Mouse (Mus musculus) kidney, embryonic 14.5 days (tissue): ENCODE measurements at regions not wholly inside any gene's neighbourhood (a gene's known extent, or its start where the extent isn't known, plus 50 kb on each side); places are given as distances from the start of the nearest gene placed in this dataset.

ENCODE experiments used
- ATAC-seq: fragments of 200-750 bp; cut with Nextera tagmentation; 2 replicates; pipeline ENCODE4 v1.8.0; 2017; ENCODE audit warnings: moderate number of reproducible peaks, mild to moderate bottlenecking, moderate TSS enrichment, moderate library complexity; ENCODE audit not compliant: low FRiP score, low TSS enrichment
- H3K27ac ChIP-seq: fragments of 300-500 bp; sonication (generic); 2 replicates; pipeline ENCODE4 v1.5.1; 2014; ENCODE audit warnings: low read depth, mild to moderate bottlenecking, low read length, moderate library complexity, mixed read lengths
- H3K27me3 ChIP-seq: fragments of 300-500 bp; sonication (generic); 2 replicates; pipeline ENCODE4 v1.6.1; 2014; ENCODE audit warnings: mild to moderate bottlenecking, low read length; ENCODE audit not compliant: control insufficient read depth, insufficient read depth
- H3K36me3 ChIP-seq: fragments of 300-500 bp; sonication (generic); 2 replicates; pipeline ENCODE4 v1.6.1; 2014; ENCODE audit warnings: low read length, mixed read lengths; ENCODE audit not compliant: control insufficient read depth, insufficient read depth
- H3K4me1 ChIP-seq: fragments of 300-500 bp; sonication (generic); 2 replicates; pipeline ENCODE4 v1.6.1; 2014; ENCODE audit warnings: low read length, mixed read lengths; ENCODE audit not compliant: control insufficient read depth, insufficient read depth
- H3K4me2 ChIP-seq: fragments of 300-500 bp; sonication (generic); replicated peaks from 2 replicates; pipeline ENCODE4 v1.6.1; 2014; ENCODE audit warnings: low read depth, mild to moderate bottlenecking, low read length
- H3K4me3 ChIP-seq: fragments of 300-500 bp; sonication (generic); 2 replicates; pipeline ENCODE4 v1.5.1; 2014; ENCODE audit warnings: mild to moderate bottlenecking, low read length
- H3K9ac ChIP-seq: fragments of 300-500 bp; sonication (generic); 2 replicates; pipeline ENCODE4 v1.6.1; 2014; ENCODE audit warnings: low read depth, mild to moderate bottlenecking, low read length, moderate library complexity
- H3K9me3 ChIP-seq: fragments of 300-500 bp; sonication (generic); 2 replicates; pipeline ENCODE4 v1.6.1; 2016; ENCODE audit warnings: low read length; ENCODE audit not compliant: control insufficient read depth
- WGBS: fragments of 180-500 bp; shearing (Covaris S2); extraction: QIAGEN DNeasy Blood & Tissue Kit; methylation state at CpG from one replicate; pipeline ENCODE4 v1.1.7; 2014; 5-methylcytosine and 5-hydroxymethylcytosine counted together

- H3K4me3 ChIP-seq, result no peak overlapping the region
- no peak overlapping the region for H3K9ac ChIP-seq
- 95% methylated on average over 2 of the region's 2 CpGs for WGBS
- H3K36me3 ChIP-seq, result no peaks in the 10 kb centered on the region
- H3K4me2 ChIP-seq, result no peak overlapping the region
- H3K4me1 ChIP-seq, result no peaks in the 10 kb centered on the region
- no peaks in the 10 kb centered on the region for H3K9me3 ChIP-seq
- H3K27me3 ChIP-seq, result no peaks in the 10 kb centered on the region
- ATAC-seq, result no peak
- H3K27ac ChIP-seq, result no peak overlapping the region
Measured at GRCm38 (mm10) chr7:111268197-111268596, 185.4 kb upstream of the Eif4g2 start.

- Histone ChIP-seq H3K36me3 (no peaks in the 10 kb centered on the region), H3K9me3 (no peaks in the 10 kb centered on the region), H3K4me2 (no peak overlapping the region), H3K9ac (no peak overlapping the region), H3K4me3 (no peak overlapping the region), H3K27ac (no peak overlapping the region), H3K27me3 (no peaks in the 10 kb centered on the region), H3K4me1 (no peaks in the 10 kb centered on the region)
- no peak for ATAC-seq
- 75% methylated on average over 1 of the region's 1 CpGs for WGBS
Measured at GRCm38 (mm10) chr7:111263302-111263701, 180.5 kb upstream of the Eif4g2 start.

- H3K27ac ChIP-seq, result no peak overlapping the region
- peak; percentile 69; the same call in 1 of the 2 replicates for ATAC-seq
Measured at GRCm38 (mm10) chr7:111259630-111260574, 177.1 kb upstream of the Eif4g2 start.

GRCm38 (mm10) chr7:111257842-111258241, 175.0 kb upstream of the Eif4g2 start:
- Histone ChIP-seq H3K9ac (no peak overlapping the region), H3K4me1 (no peaks in the 10 kb centered on the region), H3K27ac (no peak overlapping the region), H3K9me3 (no peaks in the 10 kb centered on the region), H3K36me3 (no peaks in the 10 kb centered on the region), H3K4me2 (no peak overlapping the region), H3K27me3 (no peaks in the 10 kb centered on the region), H3K4me3 (no peak overlapping the region)
- ATAC-seq, result no peak
- WGBS, result 88% methylated on average over 2 of the region's 2 CpGs

More at GRCm38 (mm10) chr7:111259630-111260574, 177.1 kb upstream of the Eif4g2 start:
- Histone ChIP-seq H3K27me3 (no peaks in the 10 kb centered on the region), H3K9ac (no peak overlapping the region), H3K9me3 (no peaks in the 10 kb centered on the region), H3K4me3 (no peak overlapping the region), H3K36me3 (no peaks in the 10 kb centered on the region), H3K4me1 (no peaks in the 10 kb centered on the region), H3K4me2 (no peak overlapping the region)
- 53% methylated on average over 11 of the region's 11 CpGs for WGBS

- Histone ChIP-seq H3K27ac (no peak overlapping the region), H3K36me3 (no peaks in the 10 kb centered on the region), H3K4me2 (no peak overlapping the region), H3K4me3 (no peak overlapping the region), H3K9ac (no peak overlapping the region), H3K27me3 (no peaks in the 10 kb centered on the region), H3K4me1 (no peaks in the 10 kb centered on the region), H3K9me3 (no peaks in the 10 kb centered on the region)
- 49% methylated on average over 2 of the region's 2 CpGs for WGBS
- no peak for ATAC-seq
Measured at GRCm38 (mm10) chr7:111256199-111256598, 173.4 kb upstream of the Eif4g2 start.

GRCm38 (mm10) chr7:111249606-111250005, 166.8 kb upstream of the Eif4g2 start:
- no peaks in the 10 kb centered on the region for H3K9me3 ChIP-seq
- H3K9ac ChIP-seq, result no peak overlapping the region
- H3K36me3 ChIP-seq, result no peaks in the 10 kb centered on the region
- no peaks in the 10 kb centered on the region for H3K27me3 ChIP-seq
- H3K4me2 ChIP-seq, result no peak overlapping the region
- WGBS, result 33% methylated on average over 5 of the region's 5 CpGs
- H3K27ac ChIP-seq, result no peak overlapping the region
- no peak for ATAC-seq
- no peaks in the 10 kb centered on the region for H3K4me1 ChIP-seq
- no peak overlapping the region for H3K4me3 ChIP-seq

GRCm38 (mm10) chr7:111245488-111245887, 162.7 kb upstream of the Eif4g2 start:
- H3K4me2 ChIP-seq, result no peak overlapping the region
- no peaks in the 10 kb centered on the region for H3K27me3 ChIP-seq
- H3K4me3 ChIP-seq, result no peak overlapping the region
- no peaks in the 10 kb centered on the region for H3K4me1 ChIP-seq
- WGBS, result 93% methylated on average over 8 of the region's 8 CpGs
- no peaks in the 10 kb centered on the region for H3K36me3 ChIP-seq
- H3K9me3 ChIP-seq, result no peaks in the 10 kb centered on the region
- no peak overlapping the region for H3K9ac ChIP-seq
- ATAC-seq, result no peak
- no peak overlapping the region for H3K27ac ChIP-seq

- Histone ChIP-seq H3K27ac (no peak overlapping the region), H3K36me3 (no peaks in the 10 kb centered on the region), H3K9ac (no peak overlapping the region), H3K4me1 (peaks cover 2% of the 10 kb centered on the region; the same call in 1 of the 2 replicates), H3K4me3 (no peak overlapping the region), H3K4me2 (no peak overlapping the region), H3K27me3 (no peaks in the 10 kb centered on the region), H3K9me3 (no peaks in the 10 kb centered on the region)
- 83% methylated on average over 6 of the region's 6 CpGs for WGBS
- ATAC-seq, result no peak
Measured at GRCm38 (mm10) chr7:111245067-111245466, 162.2 kb upstream of the Eif4g2 start.

- Histone ChIP-seq H3K4me3 (no peak overlapping the region), H3K9ac (no peak overlapping the region), H3K27me3 (no peaks in the 10 kb centered on the region), H3K4me1 (peaks cover 4% of the 10 kb centered on the region; the same call in 1 of the 2 replicates), H3K36me3 (no peaks in the 10 kb centered on the region), H3K4me2 (no peak overlapping the region), H3K9me3 (0 out of 2 replicates have a peak, but pooled peaks cover 4% of the 10 kb centered on the region), H3K27ac (no peak overlapping the region)
- WGBS, result 95% methylated on average over 1 of the region's 1 CpGs
- ATAC-seq, result no peak
Measured at GRCm38 (mm10) chr7:111243831-111244230, 161.0 kb upstream of the Eif4g2 start.
